14 mouse cellular contexts compared by ENCODE assay signal in genomic region chr14:86786866-86787265, GRCm38 (mm10).
DNase-seq lines count a peak whose midpoint lies in the region; ATAC-seq and TF ChIP-seq lines count a peak whose summit lies in the region.
"Had no signal": no experiment of that assay in that cellular context is flagged by ENCODE, and none has a peak within 500 bp of the region (broad histone marks: within the 10 kb centered on the region; RNA-seq: fewer than 3 reads in every experiment).

No protein-coding gene starts in this region.

- peak; percentile 90 for ATAC-seq in forebrain, embryonic 13.5 days
- ATAC-seq in forebrain, embryonic 11.5 days (replicated peaks; ENCODE audit: low FRiP score), result no peak; the same call in 1 of the 2 replicates
- no peak for ATAC-seq in liver, embryonic 12.5 days

- no peak overlapping the region for H3K27ac ChIP-seq in forebrain, embryonic 13.5 days
- H3K27ac ChIP-seq in forebrain, embryonic 11.5 days (ENCODE audit: low read depth, low read length), result no peak overlapping the region
- no peak overlapping the region for H3K27ac ChIP-seq in embryonic facial prominence, embryonic 10.5 days (replicated peaks)
- H3K27ac ChIP-seq in limb, embryonic 10.5 days, result no peak overlapping the region
- no peak overlapping the region for H3K27ac ChIP-seq in liver, embryonic 12.5 days

- H3K9me3 ChIP-seq in forebrain, embryonic 13.5 days (replicated peaks), result no peaks in the 10 kb centered on the region
- H3K9me3 ChIP-seq in forebrain, embryonic 11.5 days (ENCODE audit: control insufficient read depth, low read length), result no peaks in the 10 kb centered on the region
- H3K9me3 ChIP-seq in embryonic facial prominence, embryonic 10.5 days, result no peaks in the 10 kb centered on the region
- no peaks in the 10 kb centered on the region for H3K9me3 ChIP-seq in limb, embryonic 10.5 days (replicated peaks)
- H3K9me3 ChIP-seq in liver, embryonic 12.5 days (replicated peaks), result no peaks in the 10 kb centered on the region

- H3K4me3 ChIP-seq in forebrain, embryonic 13.5 days, result no peak overlapping the region
- H3K4me3 ChIP-seq in forebrain, embryonic 11.5 days (ENCODE audit: low read depth, low read length), result no peak overlapping the region
- H3K4me3 ChIP-seq in embryonic facial prominence, embryonic 10.5 days, result no peak overlapping the region
- H3K4me3 ChIP-seq in limb, embryonic 10.5 days, result no peak overlapping the region
- no peak overlapping the region for H3K4me3 ChIP-seq in liver, embryonic 12.5 days

- H3K9ac ChIP-seq in forebrain, embryonic 13.5 days, result no peak overlapping the region
- H3K9ac ChIP-seq in forebrain, embryonic 11.5 days (ENCODE audit: low read length), result no peak overlapping the region
- no peak overlapping the region for H3K9ac ChIP-seq in liver, embryonic 12.5 days

- 35% methylated on average over 8 of the region's 8 CpGs for WGBS in forebrain, embryonic 13.5 days
- WGBS in forebrain, embryonic 11.5 days, result 33% methylated on average over 8 of the region's 8 CpGs
- WGBS in embryonic facial prominence, embryonic 10.5 days, result 21% methylated on average over 8 of the region's 8 CpGs
- WGBS in limb, embryonic 10.5 days, result 9% methylated on average over 8 of the region's 8 CpGs
- 46% methylated on average over 8 of the region's 8 CpGs for WGBS in liver, embryonic 12.5 days (ENCODE audit: insufficient replicate concordance)

- TF ChIP-seq POLR2A in brain, embryonic 14.5 days (IDR thresholded peaks at IDR 0.05; ENCODE audit: borderline replicate concordance, extremely low read depth, insufficient read depth, insufficient read length, poor library complexity, severe bottlenecking), result no peak

- H3K4me2 ChIP-seq in forebrain, embryonic 13.5 days, result no peak overlapping the region
- H3K4me2 ChIP-seq in forebrain, embryonic 11.5 days (ENCODE audit: low read depth, low read length, severe bottlenecking), result no peak overlapping the region
- no peak overlapping the region for H3K4me2 ChIP-seq in liver, embryonic 12.5 days

- no peaks in the 10 kb centered on the region for H3K27me3 ChIP-seq in forebrain, embryonic 13.5 days
- H3K27me3 ChIP-seq in forebrain, embryonic 11.5 days (ENCODE audit: control insufficient read depth, insufficient read depth, low read length), result no peaks in the 10 kb centered on the region
- H3K27me3 ChIP-seq in embryonic facial prominence, embryonic 10.5 days (replicated peaks; ENCODE audit: low read depth, poor library complexity, severe bottlenecking), result no peaks in the 10 kb centered on the region
- H3K27me3 ChIP-seq in limb, embryonic 10.5 days (ENCODE audit: low read depth, poor library complexity, severe bottlenecking), result no peaks in the 10 kb centered on the region
- H3K27me3 ChIP-seq in liver, embryonic 12.5 days (replicated peaks), result no peaks in the 10 kb centered on the region

- DNase-seq in forebrain, embryonic 11.5 days (ENCODE audit: low spot score), result no peak
- DNase-seq in brain, embryonic 14.5 days (ENCODE audit: low read depth), result peak; percentile 86
- peak; percentile 65 for DNase-seq in embryonic facial prominence, embryonic 10.5 days (ENCODE audit: low spot score)
- peak; percentile 35 for DNase-seq in limb, embryonic 10.5 days (ENCODE audit: low spot score)
- DNase-seq in gastrocnemius, postnatal 10 days, result no peak
- no peak for DNase-seq in layer of hippocampus, postnatal 14 days (ENCODE audit: low spot score in 2 of 2)
- DNase-seq: adrenal gland, adult 8-10 months; heart, adult 18-20 months; heart, postnatal 36 days; kidney, postnatal 14 days; lung, adult 18-20 months; spleen, adult 18-20 months had no signal

- H3K36me3 ChIP-seq in forebrain, embryonic 13.5 days (ENCODE audit: poor library complexity, severe bottlenecking), result no peaks in the 10 kb centered on the region
- no peaks in the 10 kb centered on the region for H3K36me3 ChIP-seq in forebrain, embryonic 11.5 days (ENCODE audit: control insufficient read depth, insufficient read depth, low read length)
- no peaks in the 10 kb centered on the region for H3K36me3 ChIP-seq in embryonic facial prominence, embryonic 10.5 days (replicated peaks)
- no peaks in the 10 kb centered on the region for H3K36me3 ChIP-seq in limb, embryonic 10.5 days
- no peaks in the 10 kb centered on the region for H3K36me3 ChIP-seq in liver, embryonic 12.5 days

- 0 out of 2 replicates have a peak, but pooled peaks cover 7% of the 10 kb centered on the region for H3K4me1 ChIP-seq in forebrain, embryonic 13.5 days
- no peaks in the 10 kb centered on the region; the same call in 1 of the 2 replicates for H3K4me1 ChIP-seq in forebrain, embryonic 11.5 days (replicated peaks; ENCODE audit: control insufficient read depth, insufficient read depth, low read length)
- peaks cover 10% of the 10 kb centered on the region for H3K4me1 ChIP-seq in embryonic facial prominence, embryonic 10.5 days
- peaks cover 8% of the 10 kb centered on the region for H3K4me1 ChIP-seq in limb, embryonic 10.5 days
- no peaks in the 10 kb centered on the region for H3K4me1 ChIP-seq in liver, embryonic 12.5 days

- no peak for TF ChIP-seq CTCF in brain, embryonic 14.5 days (IDR thresholded peaks at IDR 0.05; ENCODE audit: borderline replicate concordance, extremely low read depth, insufficient read depth, insufficient read length)

Comparison
In these comparisons a context has a peak if more than half of its experiments do, and no peak if none do; other contexts are left out.
1. DNase-seq: peak in brain, embryonic 14.5 days (single experiment), embryonic facial prominence, embryonic 10.5 days (single experiment) and limb, embryonic 10.5 days (single experiment); none in forebrain, embryonic 11.5 days (single experiment), gastrocnemius, postnatal 10 days (single experiment) and layer of hippocampus, postnatal 14 days (0 of 2).